Mouse (Mus musculus) embryonic facial prominence, embryonic 10.5 days (tissue): ENCODE measurements around the gene Map2k3. TPM values are rescaled to one million over a fixed set of nuclear protein-coding genes. Genes with fewer than 3 reads are reported as not detected.
A peak's percentile ranks its signal among the peaks of the same experiment; 100 is the strongest.

Source experiments
- DNase-seq: peaks from one replicate; pipeline ENCODE4 v3.0.0-alpha.2; 2017; ENCODE audit warnings: low spot score
- H3K27ac ChIP-seq: fragments of 300-500 bp; sonication (generic); replicated peaks from 2 replicates; pipeline ENCODE4 v1.5.1; 2016; ENCODE audit warnings: mild to moderate bottlenecking
- H3K27me3 ChIP-seq: fragments of 300-500 bp; sonication (generic); replicated peaks from 2 replicates; pipeline ENCODE4 v1.6.1; 2016; ENCODE audit warnings: low read depth, mild to moderate bottlenecking; ENCODE audit not compliant: poor library complexity, severe bottlenecking
- H3K36me3 ChIP-seq: fragments of 300-500 bp; sonication (generic); replicated peaks from 2 replicates; pipeline ENCODE4 v1.6.1; 2016; ENCODE audit warnings: mild to moderate bottlenecking, moderate library complexity
- H3K4me1 ChIP-seq: fragments of 300-500 bp; sonication (generic); 2 replicates; pipeline ENCODE4 v1.6.1; 2016
- H3K4me3 ChIP-seq: fragments of 300-500 bp; sonication (generic); 2 replicates; pipeline ENCODE4 v1.5.1; 2016; ENCODE audit warnings: mild to moderate bottlenecking, moderate library complexity
- H3K9me3 ChIP-seq: fragments of 300-500 bp; sonication (generic); 2 replicates; pipeline ENCODE4 v1.6.1; 2016; ENCODE audit warnings: mild to moderate bottlenecking
- WGBS: fragments of 180-500 bp; shearing (Covaris S2); methylation state at CpG from one replicate; pipeline ENCODE4 v1.1.7; 2016; 5-methylcytosine and 5-hydroxymethylcytosine counted together
- polyA plus RNA-seq: library from polyadenylated mRNA; unstranded; fragments of >200 nt; fragmentation: Nextera tagmentation; extraction: Ambion mirVana; gene quantifications from 2 replicates; pipeline ENCODE4 v1.2.1, GENCODE M21; 2016

The Map2k3 gene
- polyA plus RNA-seq, 1 experiment from 2014 or later = 87.1 TPM

DNA sequence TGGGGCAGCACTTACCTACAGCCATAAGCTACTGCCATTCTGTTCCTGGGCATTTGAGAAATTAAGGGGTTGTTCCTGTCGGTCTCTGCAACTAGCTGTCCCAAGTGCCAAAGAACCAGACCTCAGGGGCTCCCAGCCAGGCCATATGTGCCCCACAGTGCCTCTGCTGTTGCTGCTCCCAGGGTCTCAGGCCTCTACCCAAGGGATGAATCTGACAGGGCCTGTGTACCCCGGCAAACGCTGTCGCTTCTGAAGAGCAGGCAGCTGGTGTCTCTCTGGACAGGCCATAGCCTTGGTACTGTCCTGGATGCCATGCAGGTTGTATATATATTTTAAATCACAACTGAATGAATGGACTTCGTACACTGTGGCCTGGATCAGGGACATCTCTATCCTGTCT lies 20.1 kb downstream of the Map2k3 start:
- H3K4me3 ChIP-seq = no peak overlapping the region
- no peaks in the 10 kb centered on the region for H3K27me3 ChIP-seq
- peaks cover 11% of the 10 kb centered on the region for H3K4me1 ChIP-seq
- no peak for DNase-seq
- H3K9me3 ChIP-seq = no peaks in the 10 kb centered on the region
- WGBS = 91% methylated on average over 5 of the region's 5 CpGs
- H3K27ac ChIP-seq = no peak overlapping the region
- peaks cover 63% of the 10 kb centered on the region for H3K36me3 ChIP-seq

DNA sequence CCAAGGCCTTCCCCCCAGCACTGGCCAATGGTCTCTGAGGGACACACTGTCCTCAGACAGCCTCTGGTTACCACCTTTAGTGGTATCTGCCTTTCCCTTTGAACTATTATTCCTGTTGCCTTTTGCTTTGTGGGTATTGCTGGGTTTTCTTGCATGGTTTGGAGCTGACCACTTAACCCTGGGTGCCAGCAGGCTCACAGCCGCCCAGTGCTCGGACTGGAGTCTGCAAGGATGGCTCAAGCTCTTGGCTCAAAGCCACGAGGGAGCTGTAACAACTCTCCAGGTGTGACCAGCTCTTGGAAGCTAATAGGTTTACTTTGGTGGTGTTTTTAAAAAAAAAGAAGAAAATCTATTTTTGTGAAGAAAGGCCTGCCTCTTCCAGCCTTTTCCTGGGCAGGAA lies 20.5 kb downstream of the Map2k3 start:
- Histone ChIP-seq H3K4me1 (peaks cover 11% of the 10 kb centered on the region), H3K4me3 (no peak overlapping the region), H3K9me3 (no peaks in the 10 kb centered on the region), H3K36me3 (peaks cover 59% of the 10 kb centered on the region), H3K27ac (no peak overlapping the region), H3K27me3 (no peaks in the 10 kb centered on the region)
- 89% methylated on average over 3 of the region's 3 CpGs for WGBS
- no peak for DNase-seq

DNA sequence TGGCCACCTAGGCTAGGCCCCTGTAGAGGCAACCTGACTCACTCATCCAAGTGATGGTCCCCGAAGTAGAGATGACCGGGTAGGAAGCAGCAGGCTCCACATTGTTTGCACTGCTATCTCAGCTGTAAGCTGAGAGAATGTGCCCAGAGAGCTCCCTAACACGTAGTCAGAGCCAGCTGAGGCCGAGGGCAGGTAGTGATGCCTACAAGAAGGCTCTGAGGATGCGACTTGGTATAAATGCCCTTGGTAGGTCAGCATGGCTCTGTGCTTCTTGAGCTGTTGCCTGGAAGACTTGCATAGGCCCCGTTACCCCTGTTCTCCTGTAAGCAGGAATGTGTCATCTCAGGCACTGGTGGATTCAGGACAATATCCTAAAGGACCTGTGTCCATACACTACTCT lies 21.2 kb downstream of the Map2k3 start:
- no peak overlapping the region for H3K27ac ChIP-seq
- no peaks in the 10 kb centered on the region for H3K9me3 ChIP-seq
- peaks cover 52% of the 10 kb centered on the region for H3K36me3 ChIP-seq
- DNase-seq = no peak
- 94% methylated on average over 6 of the region's 6 CpGs for WGBS
- no peak overlapping the region for H3K4me3 ChIP-seq
- no peaks in the 10 kb centered on the region for H3K27me3 ChIP-seq
- peaks cover 11% of the 10 kb centered on the region for H3K4me1 ChIP-seq

DNA sequence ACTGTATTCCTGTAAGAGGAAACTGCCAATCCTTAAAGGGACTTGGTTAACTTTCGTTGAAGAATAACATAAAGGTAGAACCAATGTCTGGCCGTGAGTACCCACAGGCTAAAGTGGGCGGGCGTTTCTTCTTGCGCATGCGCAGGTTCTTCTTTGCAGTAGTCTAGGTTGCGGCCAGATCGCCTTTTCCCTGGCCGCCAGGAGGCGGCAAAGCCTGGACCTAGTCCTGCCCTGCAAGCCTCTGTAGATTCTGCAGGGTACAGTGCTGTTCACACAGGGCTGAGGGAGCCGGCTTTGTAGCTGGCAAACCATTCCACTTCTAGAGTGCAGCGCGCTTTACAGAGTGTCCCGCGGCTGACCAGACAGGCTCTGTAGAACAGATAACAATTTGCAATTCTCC lies 22.0 kb downstream of the Map2k3 start:
- peak; percentile 93 for DNase-seq
- Histone ChIP-seq H3K27ac (0 out of 2 replicates have a peak overlapping the region, but pooled peaks have one; percentile 7), H3K4me3 (no peak overlapping the region), H3K27me3 (no peaks in the 10 kb centered on the region), H3K9me3 (no peaks in the 10 kb centered on the region), H3K36me3 (peaks cover 44% of the 10 kb centered on the region), H3K4me1 (peaks cover 11% of the 10 kb centered on the region)
- 7% methylated on average over 15 of the region's 15 CpGs for WGBS

DNA sequence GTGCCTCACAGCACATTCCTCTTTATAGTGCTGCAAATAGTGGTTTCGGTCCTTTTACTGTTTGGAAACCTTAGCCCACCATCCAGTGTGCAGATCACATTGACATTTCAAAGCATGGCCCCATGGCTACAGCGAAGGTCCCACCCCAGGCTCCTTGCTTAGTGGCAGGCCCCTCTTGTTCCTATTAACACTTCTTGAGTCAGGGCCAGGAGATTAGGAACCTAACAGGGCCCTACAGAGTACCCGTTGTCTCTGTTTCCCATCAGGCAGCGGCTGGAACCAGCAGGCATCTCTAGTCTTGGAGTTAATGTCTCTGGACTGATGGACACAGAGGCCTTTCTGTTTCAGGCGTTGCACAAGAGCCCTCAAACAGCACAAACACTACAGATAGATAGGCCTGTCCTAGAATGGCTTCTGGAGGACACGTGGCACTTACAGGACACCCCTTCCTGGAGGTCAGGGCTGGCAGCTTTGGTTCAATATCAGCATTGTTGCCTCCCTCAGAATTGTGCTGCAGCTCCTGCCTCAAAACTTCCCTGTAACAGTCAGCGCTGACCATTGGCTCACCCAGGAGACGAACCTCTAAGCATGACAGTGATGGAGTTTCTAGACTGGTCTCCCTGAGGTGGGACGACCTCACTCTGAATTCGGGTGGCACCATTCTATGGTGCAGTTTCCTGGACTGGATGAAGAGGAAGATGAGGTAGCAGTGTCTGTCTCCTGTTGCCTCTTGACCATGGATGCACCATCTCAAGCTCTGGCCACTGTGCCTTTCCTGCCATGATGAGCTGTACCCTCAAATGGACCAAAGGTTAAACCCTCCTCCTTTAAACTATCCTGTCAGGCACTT lies 22.6 kb downstream of the Map2k3 start:
- no peaks in the 10 kb centered on the region for H3K27me3 ChIP-seq
- H3K4me3 ChIP-seq = no peak overlapping the region
- peaks cover 38% of the 10 kb centered on the region for H3K36me3 ChIP-seq
- 0 out of 2 replicates have a peak overlapping the region, but pooled peaks have one; percentile 7 for H3K27ac ChIP-seq
- no peak for DNase-seq
- WGBS = 74% methylated on average over 10 of the region's 10 CpGs
- H3K9me3 ChIP-seq = no peaks in the 10 kb centered on the region
- peaks cover 11% of the 10 kb centered on the region for H3K4me1 ChIP-seq

DNA sequence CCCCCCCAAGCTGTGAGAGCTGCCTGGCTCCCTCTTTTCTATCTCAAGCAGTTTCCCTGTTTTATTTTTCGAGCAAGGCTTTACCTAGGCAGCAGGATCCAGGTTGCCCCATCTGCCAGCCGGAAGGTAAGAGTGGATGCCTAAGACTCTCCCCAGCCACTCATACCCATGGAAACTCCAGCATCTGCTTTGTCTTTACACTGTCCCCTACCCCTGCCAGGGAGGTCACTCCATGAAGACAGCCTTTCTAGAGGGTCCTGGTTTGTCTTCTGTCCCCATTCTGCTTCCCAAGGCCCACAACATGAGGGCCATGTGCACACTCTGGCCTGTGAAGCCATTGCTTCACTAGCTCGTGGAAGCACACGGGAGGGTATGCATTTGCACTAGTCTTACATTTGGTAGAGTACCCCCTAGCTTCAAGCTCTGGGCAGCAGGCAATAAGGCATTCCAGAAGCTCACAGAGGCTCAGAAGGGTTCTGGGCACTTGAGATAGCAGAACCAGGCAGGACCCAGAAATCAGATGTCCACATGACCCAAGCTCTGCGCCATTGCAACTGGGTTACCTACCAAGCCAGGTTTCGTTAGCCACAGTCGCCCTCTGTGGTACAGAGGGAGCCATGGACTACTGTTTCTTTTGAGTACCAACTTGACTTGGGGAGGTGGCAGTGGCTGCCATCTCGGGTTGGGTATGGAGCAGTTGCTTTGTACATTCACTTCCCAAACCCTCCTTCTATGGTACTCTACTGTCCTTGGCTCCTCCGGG lies 24.0 kb downstream of the Map2k3 start:
- no peak overlapping the region for H3K4me3 ChIP-seq
- 74% methylated on average over 9 of the region's 9 CpGs for WGBS
- peaks cover 11% of the 10 kb centered on the region for H3K4me1 ChIP-seq
- no peaks in the 10 kb centered on the region for H3K9me3 ChIP-seq
- no peak overlapping the region for H3K27ac ChIP-seq
- H3K36me3 ChIP-seq = peaks cover 27% of the 10 kb centered on the region
- H3K27me3 ChIP-seq = no peaks in the 10 kb centered on the region
- DNase-seq = no peak

DNA sequence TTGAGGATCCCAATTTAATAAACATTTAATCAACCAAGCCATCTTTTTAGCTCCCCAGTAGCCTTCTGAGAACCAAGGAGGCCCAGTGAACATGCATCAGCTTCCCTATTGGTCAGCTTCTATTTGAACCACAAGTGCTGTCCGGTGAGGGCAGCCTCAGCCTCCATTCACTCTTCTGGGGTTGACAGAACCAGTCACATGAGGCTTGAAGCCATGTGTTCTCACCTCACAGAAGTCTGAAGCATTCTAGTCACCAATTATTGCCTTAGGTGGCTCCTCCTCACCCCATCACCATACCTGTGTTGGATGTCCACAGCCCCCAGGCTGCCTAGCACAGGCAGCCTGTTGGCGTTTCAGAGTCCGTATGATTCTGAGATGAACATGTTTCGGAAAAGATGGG lies 27.1 kb downstream of the Map2k3 start:
- WGBS = 92% methylated on average over 4 of the region's 4 CpGs
- Histone ChIP-seq H3K4me1 (peaks cover 5% of the 10 kb centered on the region), H3K4me3 (no peak overlapping the region), H3K9me3 (no peaks in the 10 kb centered on the region), H3K27ac (no peak overlapping the region), H3K27me3 (no peaks in the 10 kb centered on the region), H3K36me3 (no peaks in the 10 kb centered on the region)
- no peak for DNase-seq

DNA sequence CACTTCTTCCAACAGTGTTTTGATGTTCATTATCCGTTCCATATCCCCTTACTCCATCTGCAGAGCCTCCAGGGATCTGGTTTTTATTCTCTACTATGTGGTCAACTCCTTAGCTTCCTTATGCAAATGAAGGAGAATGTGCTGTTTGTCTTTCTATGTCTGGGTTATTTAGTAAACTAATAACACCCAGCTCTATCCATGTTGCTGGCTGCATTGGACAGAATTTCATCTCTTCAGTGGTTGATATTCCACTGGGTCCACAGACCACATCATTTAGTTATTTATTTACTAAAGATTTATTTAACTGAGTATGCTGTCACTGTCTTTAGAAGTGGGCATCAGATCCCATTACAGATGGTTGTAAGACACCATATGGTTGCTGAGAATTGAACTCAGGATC lies 29.3 kb downstream of the Map2k3 start:
- DNase-seq = no peak
- Histone ChIP-seq H3K9me3 (0 out of 2 replicates have a peak, but pooled peaks cover 3% of the 10 kb centered on the region), H3K27ac (no peak overlapping the region), H3K4me1 (no peaks in the 10 kb centered on the region), H3K4me3 (no peak overlapping the region), H3K27me3 (no peaks in the 10 kb centered on the region), H3K36me3 (no peaks in the 10 kb centered on the region)
- 77% methylated on average over 1 of the region's 1 CpGs for WGBS

DNA sequence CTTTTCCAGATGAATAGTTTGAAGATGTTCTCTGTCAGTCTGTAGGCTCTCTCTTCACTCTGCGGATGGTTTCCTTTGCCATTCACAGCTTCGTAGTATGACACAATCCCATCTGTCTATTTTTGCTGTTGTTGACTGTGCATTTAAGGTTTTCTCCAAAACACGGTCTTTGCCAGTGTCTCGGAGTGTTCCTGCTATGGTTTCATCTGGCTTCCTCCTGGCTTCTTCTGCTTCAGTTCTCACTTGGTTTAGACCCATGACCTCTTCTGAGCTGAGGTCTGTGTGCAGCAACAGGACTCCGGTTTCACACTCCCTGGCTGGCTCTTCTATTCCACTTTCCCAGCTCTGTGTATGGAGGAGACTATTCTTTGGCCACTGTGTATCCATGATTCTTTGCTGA lies 30.9 kb downstream of the Map2k3 start:
- H3K4me3 ChIP-seq = no peak overlapping the region
- peaks cover 7% of the 10 kb centered on the region for H3K4me1 ChIP-seq
- H3K27me3 ChIP-seq = no peaks in the 10 kb centered on the region
- H3K36me3 ChIP-seq = no peaks in the 10 kb centered on the region
- DNase-seq = no peak
- H3K9me3 ChIP-seq = 0 out of 2 replicates have a peak, but pooled peaks cover 3% of the 10 kb centered on the region
- WGBS = 82% methylated on average over 5 of the region's 5 CpGs
- no peak overlapping the region for H3K27ac ChIP-seq

DNA sequence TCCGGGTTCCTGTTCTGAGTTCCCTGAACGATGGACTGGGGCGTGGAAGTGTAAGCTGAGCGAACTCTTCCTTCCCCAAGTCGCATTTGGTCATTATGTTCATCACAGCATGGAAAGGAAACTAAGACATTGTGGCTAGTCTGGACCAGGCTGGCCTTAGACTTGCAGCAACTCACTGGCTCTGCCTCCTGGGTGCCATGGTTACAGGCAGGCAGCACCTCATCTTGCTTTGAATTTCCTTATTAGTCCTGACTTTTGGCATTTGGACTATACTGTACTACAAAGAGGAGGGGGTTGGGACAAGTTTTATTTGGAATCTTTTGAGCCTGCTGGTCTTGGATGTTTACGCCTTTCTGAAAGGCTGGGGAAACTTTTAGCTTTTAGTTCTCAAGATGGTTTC lies 35.1 kb downstream of the Map2k3 start:
- no peak overlapping the region for H3K27ac ChIP-seq
- H3K36me3 ChIP-seq = no peaks in the 10 kb centered on the region
- no peaks in the 10 kb centered on the region for H3K27me3 ChIP-seq
- no peak for DNase-seq
- H3K9me3 ChIP-seq = 0 out of 2 replicates have a peak, but pooled peaks cover 3% of the 10 kb centered on the region
- H3K4me3 ChIP-seq = no peak overlapping the region
- WGBS = 68% methylated on average over 6 of the region's 6 CpGs
- H3K4me1 ChIP-seq = peaks cover 7% of the 10 kb centered on the region

DNA sequence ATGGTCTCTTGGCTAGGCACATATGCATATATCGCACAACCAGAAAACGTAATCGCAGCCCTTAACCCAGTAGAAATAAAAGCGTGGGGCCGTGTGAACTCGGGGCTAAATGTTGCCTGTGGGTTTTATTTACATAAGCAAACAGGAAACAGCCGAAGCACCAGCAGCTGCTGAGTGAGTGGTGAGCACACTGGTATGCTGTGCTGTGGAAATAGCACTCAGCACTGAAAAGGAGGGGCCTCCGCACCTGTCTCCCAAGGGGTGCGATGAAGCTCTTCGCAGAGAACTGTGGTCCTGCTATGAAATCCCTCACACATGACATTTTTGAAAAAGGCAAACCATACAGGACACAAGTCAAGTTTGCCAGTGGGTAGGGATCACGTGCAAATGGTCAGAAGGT lies 43.3 kb downstream of the Map2k3 start:
- H3K9me3 ChIP-seq = no peaks in the 10 kb centered on the region
- peaks cover 14% of the 10 kb centered on the region for H3K4me1 ChIP-seq
- H3K36me3 ChIP-seq = no peaks in the 10 kb centered on the region
- no peak for DNase-seq
- H3K4me3 ChIP-seq = no peak overlapping the region
- WGBS = 73% methylated on average over 11 of the region's 11 CpGs
- no peaks in the 10 kb centered on the region for H3K27me3 ChIP-seq
- no peak overlapping the region for H3K27ac ChIP-seq

DNA sequence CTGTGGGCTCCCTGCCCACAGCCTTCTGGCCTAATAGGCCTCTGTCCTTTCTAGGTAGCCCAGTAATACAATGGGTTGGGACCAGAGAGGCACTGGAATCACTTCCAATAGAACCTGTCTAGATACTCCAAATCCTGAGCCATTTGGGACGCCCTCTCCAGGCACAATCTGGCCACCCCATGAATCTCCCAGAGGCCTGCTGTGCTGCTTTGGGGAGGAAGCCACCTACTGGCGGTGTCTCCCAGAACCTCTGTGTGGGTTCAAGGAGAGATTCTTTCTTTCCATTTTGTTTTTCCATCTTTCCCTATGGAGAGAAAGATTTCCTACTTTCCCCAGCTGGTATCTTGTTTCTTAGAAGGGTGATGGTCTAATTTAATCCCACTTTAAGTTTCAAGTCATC lies 44.4 kb downstream of the Map2k3 start:
- Histone ChIP-seq H3K27ac (no peak overlapping the region), H3K27me3 (no peaks in the 10 kb centered on the region), H3K36me3 (no peaks in the 10 kb centered on the region), H3K9me3 (no peaks in the 10 kb centered on the region), H3K4me3 (no peak overlapping the region), H3K4me1 (peaks cover 14% of the 10 kb centered on the region)
- DNase-seq = no peak
- 72% methylated on average over 2 of the region's 2 CpGs for WGBS

DNA sequence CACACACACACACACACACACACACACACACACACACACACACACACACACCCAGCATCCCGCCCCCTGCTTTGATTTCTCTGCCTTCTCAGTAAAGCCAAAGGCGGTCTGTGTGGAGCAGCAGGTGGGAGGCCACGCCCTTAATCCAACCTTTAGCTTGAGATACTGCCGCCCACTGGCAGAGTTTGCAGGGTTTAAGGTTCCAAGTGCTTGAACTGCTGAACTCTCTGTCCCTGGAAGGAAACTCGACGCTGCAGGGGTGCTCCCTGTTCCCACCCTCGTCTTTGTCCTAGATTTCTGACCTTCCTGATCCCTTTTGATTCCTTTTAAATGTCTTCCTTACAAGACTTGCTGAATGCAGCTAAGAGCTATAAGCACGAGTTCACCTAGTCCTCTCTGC lies 44.9 kb downstream of the Map2k3 start:
- H3K36me3 ChIP-seq = no peaks in the 10 kb centered on the region
- H3K9me3 ChIP-seq = no peaks in the 10 kb centered on the region
- peaks cover 15% of the 10 kb centered on the region for H3K4me1 ChIP-seq
- no peak overlapping the region for H3K4me3 ChIP-seq
- peak; percentile 22 for DNase-seq
- no peaks in the 10 kb centered on the region for H3K27me3 ChIP-seq
- WGBS = 21% methylated on average over 8 of the region's 8 CpGs
- peak overlapping the region; percentile 46; the same call in 1 of the 2 replicates for H3K27ac ChIP-seq
